Mouse (Mus musculus) ovary, postnatal 10 days (tissue): Measurements from ENCODE around the gene Ly6g5c.

Source experiments
- DNase-seq: peaks from one replicate; pipeline ENCODE4 v3.0.0; 2022; ENCODE audit warnings: low spot score

Ly6g5c gene

DNA sequence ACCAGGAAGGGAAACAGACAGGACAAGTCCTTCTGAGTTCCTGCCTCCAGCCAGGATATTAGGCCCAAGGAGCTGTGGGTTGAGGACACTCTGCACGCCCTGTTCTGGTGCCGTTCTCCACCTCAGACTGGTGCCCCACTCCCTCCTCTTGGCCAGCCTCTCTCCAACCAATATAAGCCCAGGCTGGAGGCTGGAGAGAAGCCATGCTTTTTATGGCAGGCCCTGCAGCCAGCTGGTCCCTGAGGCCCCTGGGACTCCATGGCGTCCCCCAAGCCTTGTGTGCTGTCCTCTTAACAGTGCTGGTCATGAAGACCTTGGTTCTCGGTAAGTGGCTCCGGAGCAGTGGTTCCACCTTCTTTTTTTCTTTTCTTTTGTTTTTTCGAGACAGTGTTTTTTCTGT, at the start of gene Ly6g5c:
Gene Ly6g5c, plus strand, starts transcription at position 183 of the 400 bp plus-strand sequence.
- DNase-seq: no peak

DNA sequence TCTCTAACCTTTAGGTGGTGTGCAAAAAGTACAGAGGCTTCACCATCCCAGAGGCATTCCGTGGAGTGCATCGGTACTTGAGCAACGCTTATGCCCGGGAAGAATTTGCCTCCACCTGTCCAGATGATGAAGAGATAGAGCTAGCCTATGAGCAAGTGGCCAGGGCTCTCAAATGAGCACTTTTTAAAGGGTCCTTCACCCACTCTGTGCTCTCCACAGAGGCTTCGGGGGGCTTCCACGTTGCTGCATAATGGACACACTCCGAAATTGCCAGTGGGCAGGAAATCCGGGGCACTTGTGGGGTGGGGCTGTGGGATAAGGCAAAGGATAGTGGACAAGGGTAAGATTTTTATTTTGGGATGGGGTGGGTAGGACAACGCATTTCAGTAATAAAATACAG, 49.8 kb upstream of the Ly6g5c start:
- DNase-seq: no peak

DNA sequence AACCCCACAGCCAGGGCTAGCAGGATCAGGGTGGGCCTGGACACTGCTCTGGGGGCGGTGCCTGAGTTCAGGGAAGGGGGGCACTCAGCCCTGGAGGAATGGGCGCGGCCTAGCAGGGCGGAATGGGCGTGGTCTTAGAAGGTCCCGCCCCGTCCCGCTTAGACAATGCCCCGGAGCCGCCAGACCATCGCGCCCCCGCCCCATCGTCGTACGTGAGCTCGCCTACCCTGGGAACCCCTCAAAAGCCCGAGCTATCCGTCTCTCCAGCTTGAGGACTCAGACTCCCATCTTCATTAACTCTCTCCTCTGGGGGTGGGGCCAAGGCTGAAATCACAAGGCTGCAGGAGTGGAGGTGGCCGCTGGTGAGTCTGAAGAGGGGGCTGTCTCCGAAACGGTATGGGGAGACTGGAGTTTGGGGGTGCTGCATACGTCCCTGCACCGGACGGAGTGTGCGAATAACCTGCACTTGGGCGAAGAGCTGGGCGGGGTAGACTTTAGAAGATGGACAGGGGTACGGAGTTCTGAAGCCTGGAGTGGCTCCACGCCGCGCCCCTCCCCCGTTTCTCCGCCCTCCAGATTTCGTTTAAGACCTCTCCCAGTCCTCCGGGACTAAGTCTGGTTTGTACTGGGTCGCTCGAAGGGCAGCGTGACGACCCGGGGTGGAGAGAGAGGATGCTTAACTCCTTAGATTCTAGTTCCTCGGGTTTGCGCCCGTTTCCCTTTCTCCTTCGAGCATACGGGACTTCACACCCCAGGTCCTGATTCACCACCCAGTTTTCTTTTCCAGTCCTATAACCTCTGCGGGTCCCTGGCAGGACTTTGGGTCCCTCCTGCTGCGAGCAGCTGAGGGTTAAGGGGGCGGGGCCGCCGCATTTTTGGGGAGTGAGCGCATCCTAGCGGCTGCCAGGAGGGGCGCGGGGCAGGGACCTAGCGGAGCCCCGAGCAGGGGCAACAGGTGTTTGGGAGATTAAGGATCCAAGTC, 48.9 kb upstream of the Ly6g5c start, which contains the start of gene Ddah2:
Gene Ddah2, plus strand, starts transcription at position 125 of the 982 bp plus-strand sequence.
- DNase-seq: peak; percentile 83

GRCm38 (mm10) chr17:35060071-35060470, 48.0 kb upstream of the Ly6g5c start:
- DNase-seq: no peak

- no peak for DNase-seq
These were observed 47.3 kb upstream of the Ly6g5c start for GRCm38 (mm10) chr17:35060737-35061297.

DNA sequence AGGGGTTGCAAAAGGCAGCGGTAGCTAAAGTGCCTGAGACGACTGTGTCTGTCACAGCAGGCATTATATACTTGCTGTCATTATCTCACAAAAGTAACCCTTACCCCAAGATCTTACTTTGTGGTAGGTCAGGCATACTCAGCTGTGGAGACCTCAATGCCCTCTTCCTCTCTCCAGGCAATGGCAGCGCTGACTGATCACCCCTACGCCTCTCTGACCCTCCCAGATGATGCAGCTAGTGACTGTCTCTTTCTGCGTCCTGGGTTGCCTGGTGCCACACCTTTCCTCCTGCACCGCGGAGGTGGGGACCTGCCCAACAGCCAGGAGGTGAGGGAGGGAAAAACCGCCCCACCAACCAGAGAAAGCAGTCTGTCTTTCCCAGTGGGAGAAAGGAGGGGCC, 46.8 kb upstream of the Ly6g5c start:
- no peak for DNase-seq

DNA sequence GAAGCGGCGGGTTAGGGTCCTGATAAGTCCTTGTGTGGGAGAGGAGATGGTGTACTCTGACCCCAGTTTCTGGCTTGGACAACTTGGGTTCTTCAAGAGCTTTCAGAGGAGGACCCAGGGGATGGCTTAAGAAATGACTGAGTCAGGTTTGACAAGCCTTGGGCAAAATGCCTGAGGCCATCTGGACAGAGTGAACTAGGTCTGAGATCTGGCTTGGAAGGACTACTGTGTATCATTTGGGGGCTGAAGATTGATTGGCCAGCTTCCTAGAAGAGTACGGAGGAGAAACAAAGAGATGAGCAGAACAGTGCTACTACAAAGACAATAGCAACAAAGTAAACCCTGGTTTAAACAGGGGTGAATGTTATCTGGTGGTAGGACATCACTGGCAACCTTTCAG, 44.6 kb upstream of the Ly6g5c start:
- DNase-seq: no peak

- DNase-seq: no peak
These were observed 43.7 kb upstream of the Ly6g5c start for GRCm38 (mm10) chr17:35064378-35064877.

- no peak for DNase-seq
These were observed 42.8 kb upstream of the Ly6g5c start, which contains the start of gene Ly6g6c for GRCm38 (mm10) chr17:35064951-35065947. Gene Ly6g6c, plus strand, starts transcription at chr17:35065388.

GRCm38 (mm10) chr17:35066084-35066483, 42.0 kb upstream of the Ly6g5c start, which contains the start of gene Mpig6b:
Gene Mpig6b, minus strand, starts transcription at chr17:35066184.
- DNase-seq: no peak

DNA sequence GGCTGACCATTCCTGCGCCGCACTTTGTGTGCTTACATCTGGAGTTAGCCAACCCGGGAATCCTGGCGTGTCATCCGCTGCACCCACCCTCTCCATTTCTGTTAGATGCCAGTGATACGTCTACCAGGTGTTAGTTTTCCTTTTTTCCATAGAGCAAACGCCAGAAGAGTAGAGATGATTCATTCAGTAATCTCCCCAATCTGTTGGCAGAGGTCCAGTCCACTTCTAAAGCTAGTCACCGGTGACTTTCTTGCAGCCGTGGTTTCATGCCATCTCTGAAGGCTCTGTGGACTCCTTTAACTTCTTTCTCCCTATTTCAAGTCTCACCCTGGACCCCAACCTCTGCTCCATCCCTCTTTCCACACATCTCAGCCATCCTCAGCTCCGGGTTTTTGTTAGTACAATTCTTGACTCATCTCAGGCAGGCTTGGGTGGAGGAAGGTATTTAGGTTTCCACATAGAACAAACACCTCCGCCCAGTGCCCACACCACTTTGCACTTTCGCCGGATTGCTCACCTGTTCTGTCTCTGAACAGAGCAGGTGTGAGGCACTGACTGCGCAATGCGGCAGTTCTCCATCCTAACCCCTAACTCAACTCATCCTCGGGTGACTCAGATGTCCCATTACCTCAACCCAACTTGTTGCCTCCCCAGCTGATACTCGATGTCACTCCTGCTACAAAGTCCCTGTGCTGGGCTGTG, 39.7 kb upstream of the Ly6g5c start:
- no peak for DNase-seq

- DNase-seq: no peak
These were observed 37.4 kb upstream of the Ly6g5c start for GRCm38 (mm10) chr17:35070556-35071229.

DNA sequence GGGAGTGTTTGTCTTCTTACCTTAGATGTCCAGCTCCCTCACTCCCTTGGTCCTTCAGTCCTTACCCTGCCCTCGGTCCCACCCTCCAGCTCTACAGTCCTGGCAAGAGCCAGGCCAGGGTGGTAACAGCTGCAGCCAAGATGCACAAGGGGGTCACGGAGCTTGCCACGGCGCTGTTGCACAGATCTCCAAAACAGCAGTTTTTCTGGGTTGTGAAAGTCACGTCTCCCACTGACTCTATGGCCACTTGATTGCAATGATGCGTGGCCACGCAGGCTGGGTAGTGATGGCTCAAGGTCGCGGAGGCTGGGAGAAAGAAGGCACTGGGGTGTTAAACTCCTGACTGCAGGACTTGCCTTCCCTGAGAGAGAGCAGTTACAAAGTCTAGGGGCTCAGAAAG, 36.6 kb upstream of the Ly6g5c start:
- DNase-seq: no peak

- DNase-seq: no peak
These were observed 34.0 kb upstream of the Ly6g5c start for GRCm38 (mm10) chr17:35074097-35074496.

DNA sequence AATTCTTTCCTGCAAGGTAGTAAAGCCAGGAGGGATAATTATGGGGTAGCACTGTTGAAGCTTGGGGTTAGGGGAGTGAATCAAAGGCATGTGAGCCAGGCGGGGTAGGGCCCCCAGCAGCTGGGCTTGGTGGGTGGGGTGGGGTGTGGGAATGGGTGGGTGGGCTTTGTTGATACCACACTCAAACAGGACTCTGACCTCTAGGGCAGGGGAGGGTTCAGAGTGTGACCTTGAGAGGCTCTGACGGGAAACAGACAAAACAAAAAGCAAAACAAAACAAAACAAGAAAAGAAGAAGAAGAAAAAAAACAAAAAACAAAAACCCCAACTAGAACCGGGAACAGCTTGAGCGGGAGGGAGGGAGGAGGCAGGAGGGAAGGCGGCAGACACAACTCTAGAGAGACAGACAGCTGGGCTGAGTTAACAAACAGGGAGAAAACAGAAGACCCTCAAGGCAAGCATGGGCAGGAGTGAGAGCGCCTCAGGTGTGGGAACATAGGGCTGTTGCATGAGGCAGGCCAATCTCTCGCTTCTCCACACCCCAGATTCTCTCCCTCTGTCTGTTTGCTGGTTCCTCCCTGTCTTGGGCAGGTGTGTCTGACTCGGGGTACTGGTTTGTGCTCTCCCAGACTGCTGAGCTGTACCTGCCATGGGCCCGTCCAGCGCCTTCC, 31.4 kb upstream of the Ly6g5c start, which contains the start of gene Ly6g6e:
Gene Ly6g6e, plus strand, starts transcription at position 396 of the 670 bp plus-strand sequence.
- DNase-seq: no peak

DNA sequence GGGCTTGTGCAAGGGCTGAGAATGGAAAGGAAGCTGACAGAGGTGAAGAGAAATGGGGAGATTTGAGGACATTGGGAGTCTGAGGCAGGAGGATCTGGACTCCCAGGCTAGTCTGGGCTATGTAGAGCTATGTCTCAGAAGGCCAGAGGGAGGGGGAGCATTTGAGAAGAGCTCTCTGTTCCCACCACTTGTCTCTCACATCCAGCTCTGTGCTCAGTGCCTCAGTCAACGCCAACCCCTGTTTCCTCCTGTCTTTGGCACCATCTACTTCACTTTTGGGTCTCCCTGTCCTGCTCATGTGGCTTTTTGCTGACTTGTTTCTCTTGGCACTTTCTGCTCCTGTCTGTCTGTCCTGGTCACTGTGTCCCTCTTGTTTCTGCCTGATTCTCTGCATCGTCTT, 30.8 kb upstream of the Ly6g5c start:
- DNase-seq: no peak

DNA sequence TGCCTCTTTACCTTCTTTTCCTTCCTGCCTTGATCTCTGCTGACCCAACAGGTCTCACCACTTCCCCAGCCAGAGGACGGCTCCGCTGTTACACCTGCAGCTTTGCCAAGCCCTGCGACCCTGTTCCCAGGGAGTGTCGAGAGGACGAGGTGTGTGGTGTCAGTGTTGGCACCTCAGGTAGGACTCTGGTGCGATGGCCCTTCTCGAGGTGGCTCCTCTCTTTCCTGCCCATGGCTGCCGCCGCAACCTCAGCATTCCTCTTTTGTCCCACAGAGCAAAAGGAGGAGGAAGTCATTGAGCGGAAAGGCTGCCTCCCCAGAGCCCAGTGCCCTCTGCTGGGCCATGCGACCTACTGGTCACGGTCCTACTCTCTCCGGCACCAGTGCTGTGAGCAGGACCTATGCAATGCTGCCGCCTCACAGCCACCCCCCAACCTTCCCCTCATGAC, 30.3 kb upstream of the Ly6g5c start, which contains the start of gene Ly6g6d:
Gene Ly6g6d, minus strand, starts transcription at position 280 of the 448 bp plus-strand sequence.
- DNase-seq: no peak

GRCm38 (mm10) chr17:35079778-35080177, 28.3 kb upstream of the Ly6g5c start:
- DNase-seq: no peak

DNA sequence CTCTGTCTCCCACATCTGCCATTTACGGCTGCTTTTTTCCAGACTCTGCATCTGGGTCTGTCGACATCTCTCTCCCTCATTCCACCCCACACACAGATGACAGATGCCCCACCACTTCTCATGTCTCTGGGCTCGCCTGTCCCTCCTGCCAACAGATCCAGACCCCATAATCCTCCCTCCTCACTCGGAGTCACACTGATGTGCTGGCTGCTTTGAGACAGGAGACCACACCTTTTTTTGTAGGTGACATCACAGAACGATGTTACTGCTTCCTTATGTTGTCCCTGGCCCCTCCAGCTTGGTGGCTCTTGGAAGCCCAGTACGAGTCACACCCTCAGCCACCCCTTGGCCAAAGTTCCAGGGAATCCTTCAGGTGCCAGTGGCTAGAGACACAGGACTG, 27.8 kb upstream of the Ly6g5c start:
- DNase-seq: no peak

GRCm38 (mm10) chr17:35080710-35081109, 27.4 kb upstream of the Ly6g5c start:
- no peak for DNase-seq
